Mouse (Mus musculus): ENCODE measurements around the gene 2310009B15Rik.

Gene 2310009B15Rik

GRCm38 (mm10) chr1:138843361-138844091 lies 13.1 kb downstream of the 2310009B15Rik start:
- in situ Hi-C loops (cut with MboI, MseI), result loop anchor here in 1 of 2 experiments (5.0 kb wide), 2 partner anchors 134 to 319 kb away; no protein-coding TSS in a partner anchor

GRCm38 (mm10) chr1:138842756-138843155 lies 13.9 kb downstream of the 2310009B15Rik start:
- in situ Hi-C loops (cut with MboI, MseI), result loop anchor here in 1 of 2 experiments (5.0 kb wide), 2 partner anchors 135 to 320 kb away; no protein-coding TSS in a partner anchor

GRCm38 (mm10) chr1:138842315-138842714 lies 14.3 kb downstream of the 2310009B15Rik start:
- in situ Hi-C loops (cut with MboI, MseI), result loop anchor here in 1 of 2 experiments (5.0 kb wide), 2 partner anchors 135 to 320 kb away; no protein-coding TSS in a partner anchor

- in situ Hi-C loops (cut with MboI, MseI), result loop anchor here in 1 of 2 experiments (5.0 kb wide), 2 partner anchors 136 to 321 kb away; no protein-coding TSS in a partner anchor
Observed at GRCm38 (mm10) chr1:138841306-138842095, 15.2 kb downstream of the 2310009B15Rik start.

- in situ Hi-C loops (cut with MboI, MseI), result loop anchor here in 1 of 2 experiments (5.0 kb wide), 2 partner anchors 137 to 322 kb away; no protein-coding TSS in a partner anchor
Observed at GRCm38 (mm10) chr1:138840440-138841305, 16.0 kb downstream of the 2310009B15Rik start.

GRCm38 (mm10) chr1:138839809-138840430 lies 16.7 kb downstream of the 2310009B15Rik start:
- in situ Hi-C loops (cut with MboI, MseI), result loop anchor here (5.0 to 10.0 kb wide), 4 partner anchors 137 to 585 kb away; partner anchors contain the start of gene Zbtb41 (in 1 of the 2)

- in situ Hi-C loops (cut with MboI, MseI), result loop anchor here (10.0 kb wide), 2 partner anchors 236 to 586 kb away; partner anchors contain the start of gene Zbtb41 (in 1 of the 2)
Observed at GRCm38 (mm10) chr1:138839291-138839690, 17.4 kb downstream of the 2310009B15Rik start.

GRCm38 (mm10) chr1:138837786-138838743 lies 18.6 kb downstream of the 2310009B15Rik start:
- in situ Hi-C loops (cut with MboI, MseI), result loop anchor here (10.0 kb wide), 2 partner anchors 237 to 587 kb away; partner anchors contain the start of gene Zbtb41 (in 1 of the 2)

GRCm38 (mm10) chr1:138835355-138835900 lies 21.2 kb downstream of the 2310009B15Rik start:
- in situ Hi-C loops (cut with MboI, MseI), result loop anchor here (10.0 kb wide), 2 partner anchors 239 to 589 kb away; partner anchors contain the start of gene Zbtb41 (in 1 of the 2)

GRCm38 (mm10) chr1:138831309-138831708 lies 25.3 kb downstream of the 2310009B15Rik start:
- in situ Hi-C loops (cut with MboI, MseI), result loop anchor here (10.0 kb wide), 2 partner anchors 243 to 593 kb away; partner anchors contain the start of gene Zbtb41 (in 1 of the 2)

GRCm38 (mm10) chr1:138826841-138827240 lies 29.8 kb downstream of the 2310009B15Rik start:
- in situ Hi-C loops (cut with MboI, MseI), result loop anchor here in 1 of 2 experiments (5.0 kb wide), 1 partner anchor 335 kb away; no protein-coding TSS in a partner anchor

- in situ Hi-C loops (cut with MboI, MseI), result no loop called here
Observed at GRCm38 (mm10) chr1:138822985-138823322, 33.7 kb downstream of the 2310009B15Rik start.

- in situ Hi-C loops (cut with MboI, MseI), result no loop called here
Observed at GRCm38 (mm10) chr1:138822255-138822984, 34.2 kb downstream of the 2310009B15Rik start.
